Mouse (Mus musculus): Measurements from ENCODE around the gene Phf23. TPM values are rescaled to one million over a fixed set of nuclear protein-coding genes. Genes with fewer than 3 reads are reported as not detected.

Phf23 gene
- total RNA-seq, 1 experiment = 80.9 TPM

DNA sequence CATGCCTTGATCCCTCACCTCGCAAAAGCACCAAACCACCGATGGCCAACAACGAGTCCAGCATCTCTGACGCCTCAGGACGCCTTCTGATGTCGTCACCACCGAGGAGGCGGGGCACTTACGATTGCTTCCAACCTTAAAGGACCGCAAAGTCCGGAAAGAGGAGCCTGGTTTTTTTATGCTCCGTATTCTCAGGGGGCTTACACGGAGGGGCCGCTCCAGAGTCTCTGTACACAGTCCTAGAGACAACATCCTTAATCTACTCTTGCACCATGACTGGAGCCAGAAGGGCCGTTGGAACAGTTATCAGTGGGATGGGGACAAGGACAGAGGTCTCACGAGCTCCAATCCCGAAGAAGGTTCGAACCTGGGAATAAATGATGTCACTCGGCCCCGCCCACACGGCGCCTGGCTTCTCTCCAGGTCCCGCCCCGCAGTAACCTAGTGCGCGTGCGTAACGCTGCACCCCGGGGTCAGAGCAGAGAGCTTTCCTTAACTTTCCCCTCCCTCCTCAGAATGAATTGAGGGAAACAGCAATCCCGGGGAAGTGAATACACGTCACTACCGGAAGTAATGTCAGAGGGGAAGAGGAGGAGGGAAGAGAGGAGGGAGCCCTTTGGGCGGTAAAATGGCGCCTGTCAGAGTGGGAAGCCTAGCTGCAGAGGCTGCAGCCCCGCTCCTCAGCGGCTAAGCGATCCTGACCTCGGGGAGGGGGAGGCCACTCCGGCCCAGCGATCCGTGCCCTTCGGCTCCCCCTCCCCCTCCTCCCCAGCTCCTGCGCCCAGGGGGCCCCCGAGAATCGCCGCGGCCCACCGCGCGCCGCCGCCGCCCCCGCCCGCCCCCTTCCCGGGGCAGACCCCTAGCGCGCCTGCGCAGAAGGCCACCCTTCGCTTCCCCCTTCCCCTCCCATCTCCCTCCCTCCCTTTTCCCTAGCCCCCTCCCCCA, 15.1 kb upstream of the Phf23 start:
- peak; percentile 100 for DNase-seq (ENCODE audit: low read depth, low spot score)
- Histone ChIP-seq H3K27ac (ENCODE audit: insufficient read depth, low read depth, low read length, poor library complexity, severe bottlenecking) (peak overlapping the region; percentile 99), H3K4me3 (ENCODE audit: insufficient read depth in 1 of 2, low read depth in 1 of 2, low read length in 2 of 2, poor library complexity in 1 of 2, severe bottlenecking in 1 of 2) (peak overlapping the region; percentile 91 to 96), H3K36me3 (ENCODE audit: control insufficient read depth, insufficient read depth, low read length, poor library complexity, severe bottlenecking) (peaks cover 21% of the 10 kb centered on the region), H3K9me3 (ENCODE audit: control insufficient read depth, insufficient read depth, low read depth, low read length) (no peaks in the 10 kb centered on the region), H3K4me1 (ENCODE audit: control insufficient read depth in 2 of 2, insufficient read depth in 2 of 2, low read length in 2 of 2, poor library complexity in 1 of 2) (peaks cover 0 to 2% of the 10 kb centered on the region in 2 experiments; a peak in 1 of 4 replicates), H3K9ac (ENCODE audit: insufficient read depth, low read depth, low read length, poor library complexity, severe bottlenecking) (peak overlapping the region; percentile 99)
- TF ChIP-seq HCFC1 (IDR thresholded peaks at IDR 0.05; ENCODE audit: borderline replicate concordance, insufficient read depth, low read length) = peak; percentile 71; the same call in 1 of the 2 replicates
- no peak for TF ChIP-seq MAFK (IDR thresholded peaks at IDR 0.05; ENCODE audit: insufficient read depth, low read depth, low read length)
- TF ChIP-seq ZNF384 (IDR thresholded peaks at IDR 0.05; ENCODE audit: low read depth, low read length) = no peak
- peak; percentile 29; the same call in 1 of the 2 replicates for TF ChIP-seq CHD2 (IDR thresholded peaks at IDR 0.05; ENCODE audit: low read depth, low read length)
- TF ChIP-seq ZC3H11A (IDR thresholded peaks at IDR 0.05; ENCODE audit: borderline replicate concordance, low read depth, low read length) = no peak
- in situ Hi-C loops (cut with MboI; ENCODE audit: low sequenced_read_pairs in 2 of 2, unreplicated experiment in 2 of 2) = no loop called here

DNA sequence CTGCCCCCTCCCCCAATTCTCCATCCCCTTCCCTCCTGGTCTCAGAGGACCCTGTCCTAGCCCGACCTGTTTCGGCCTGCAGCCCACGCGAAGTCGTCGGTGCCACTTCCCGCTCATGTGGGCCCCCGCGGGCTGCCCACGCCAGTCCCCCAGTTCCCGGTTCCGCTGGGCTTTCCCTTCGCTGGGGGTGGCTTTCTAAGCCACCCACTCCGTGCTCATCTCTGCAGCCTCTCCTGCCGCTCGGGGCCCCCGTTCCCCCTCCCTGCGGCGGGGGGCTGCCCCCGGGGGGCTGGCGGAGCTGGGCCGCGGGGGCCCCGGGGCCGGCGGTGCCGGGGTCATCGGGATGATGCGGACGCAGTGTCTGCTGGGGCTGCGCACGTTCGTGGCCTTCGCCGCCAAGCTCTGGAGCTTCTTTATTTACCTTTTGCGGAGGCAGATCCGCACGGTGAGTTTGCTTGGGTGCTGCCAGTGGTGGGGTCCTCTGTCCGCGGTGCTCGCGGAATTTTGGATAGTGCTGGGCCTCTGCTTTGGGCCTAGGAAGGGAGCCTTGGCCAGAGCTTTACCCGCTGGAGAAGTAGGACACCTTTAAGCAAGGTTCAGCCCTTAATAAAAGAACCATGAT, 14.3 kb upstream of the Phf23 start, which contains the start of gene Ctdnep1:
Ctdnep1 (plus strand) TSS at position 16 of the 622 bp plus-strand sequence.
- in situ Hi-C loops (cut with MboI; ENCODE audit: low sequenced_read_pairs in 2 of 2, unreplicated experiment in 2 of 2) = no loop called here
- TF ChIP-seq ZNF384 (IDR thresholded peaks at IDR 0.05; ENCODE audit: low read depth, low read length) (no peak), ZC3H11A (IDR thresholded peaks at IDR 0.05; ENCODE audit: borderline replicate concordance, low read depth, low read length) (no peak), HCFC1 (IDR thresholded peaks at IDR 0.05; ENCODE audit: borderline replicate concordance, insufficient read depth, low read length) (no peak)
- DNase-seq (ENCODE audit: low read depth, low spot score) = no peak
- H3K4me1 ChIP-seq (ENCODE audit: control insufficient read depth in 2 of 2, insufficient read depth in 2 of 2, low read length in 2 of 2, poor library complexity in 1 of 2) = peaks cover 0 to 2% of the 10 kb centered on the region in 2 experiments; a peak in 1 of 4 replicates
- H3K4me3 ChIP-seq (ENCODE audit: insufficient read depth in 1 of 2, low read depth in 1 of 2, low read length in 2 of 2, poor library complexity in 1 of 2, severe bottlenecking in 1 of 2) = peak within 1 kb of the TSS; percentile 91 to 96
- peak within 1 kb of the TSS; percentile 99 for H3K9ac ChIP-seq (ENCODE audit: insufficient read depth, low read depth, low read length, poor library complexity, severe bottlenecking)
- no peaks in the 10 kb centered on the region for H3K9me3 ChIP-seq (ENCODE audit: control insufficient read depth, insufficient read depth, low read depth, low read length)
- peaks cover 18% of the 10 kb centered on the region for H3K36me3 ChIP-seq (ENCODE audit: control insufficient read depth, insufficient read depth, low read length, poor library complexity, severe bottlenecking)
- peak within 1 kb of the TSS; percentile 99 for H3K27ac ChIP-seq (ENCODE audit: insufficient read depth, low read depth, low read length, poor library complexity, severe bottlenecking)

DNA sequence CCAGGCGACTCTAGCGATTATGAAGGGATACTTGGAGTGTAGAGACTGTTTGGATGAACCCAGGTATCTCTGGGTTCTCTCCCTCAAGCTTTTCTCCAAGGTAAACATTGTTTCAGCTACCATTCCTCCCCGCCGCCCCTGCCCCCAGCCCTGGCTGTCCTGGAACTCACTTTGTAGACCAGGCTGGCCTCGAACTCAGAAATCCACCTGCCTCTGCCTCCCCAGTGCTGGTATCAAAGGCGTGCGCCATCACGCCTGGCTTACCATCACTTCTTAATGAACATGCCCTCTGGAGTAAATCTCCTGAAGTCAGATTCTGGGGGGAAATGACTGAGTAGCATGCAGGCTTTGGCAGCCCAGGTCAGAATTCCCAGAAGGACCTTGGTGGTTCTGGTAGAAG, 13.4 kb upstream of the Phf23 start, which contains the start of gene Elp5:
Elp5 (minus strand) TSS at position 293 of the 400 bp plus-strand sequence.
- DNase-seq (ENCODE audit: low read depth, low spot score) = no peak
- Histone ChIP-seq H3K9ac (ENCODE audit: insufficient read depth, low read depth, low read length, poor library complexity, severe bottlenecking) (peak within 1 kb of the TSS; percentile 91), H3K4me1 (ENCODE audit: control insufficient read depth in 2 of 2, insufficient read depth in 2 of 2, low read length in 2 of 2, poor library complexity in 1 of 2) (peaks cover 0 to 2% of the 10 kb centered on the region in 2 experiments; a peak in 1 of 4 replicates), H3K36me3 (ENCODE audit: control insufficient read depth, insufficient read depth, low read length, poor library complexity, severe bottlenecking) (peaks cover 20% of the 10 kb centered on the region), H3K4me3 (ENCODE audit: insufficient read depth in 1 of 2, low read depth in 1 of 2, low read length in 2 of 2, poor library complexity in 1 of 2, severe bottlenecking in 1 of 2) (peak within 1 kb of the TSS; percentile 91 to 96), H3K27ac (ENCODE audit: insufficient read depth, low read depth, low read length, poor library complexity, severe bottlenecking) (peak within 1 kb of the TSS; percentile 99), H3K9me3 (ENCODE audit: control insufficient read depth, insufficient read depth, low read depth, low read length) (no peaks in the 10 kb centered on the region)
- in situ Hi-C loops (cut with MboI; ENCODE audit: low sequenced_read_pairs in 2 of 2, unreplicated experiment in 2 of 2) = no loop called here
- no peak for TF ChIP-seq ZNF384 (IDR thresholded peaks at IDR 0.05; ENCODE audit: low read depth, low read length)

DNA sequence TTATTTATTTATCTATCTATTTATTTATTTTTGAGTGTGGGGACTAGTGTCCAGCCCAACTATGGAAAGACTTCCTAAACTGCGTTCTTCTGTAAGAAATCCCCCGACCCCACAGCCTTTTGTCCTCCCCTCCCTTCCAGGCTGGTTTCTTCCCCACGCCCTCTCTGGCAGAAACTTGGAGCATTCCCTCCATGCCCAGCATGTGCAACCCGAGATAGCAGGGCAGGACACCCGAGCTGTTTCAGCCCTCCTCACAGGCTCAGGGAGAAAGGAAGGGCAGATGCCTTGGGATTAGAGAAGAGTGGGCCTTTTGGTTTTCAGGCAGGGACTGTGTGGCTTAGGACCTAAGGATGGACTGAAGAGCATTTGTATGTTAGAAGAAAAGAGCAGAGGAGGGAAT, 12.7 kb upstream of the Phf23 start:
- Histone ChIP-seq H3K36me3 (ENCODE audit: control insufficient read depth, insufficient read depth, low read length, poor library complexity, severe bottlenecking) (peaks cover 16% of the 10 kb centered on the region), H3K4me3 (ENCODE audit: insufficient read depth in 1 of 2, low read depth in 1 of 2, low read length in 2 of 2, poor library complexity in 1 of 2, severe bottlenecking in 1 of 2) (no peak overlapping the region), H3K27ac (ENCODE audit: insufficient read depth, low read depth, low read length, poor library complexity, severe bottlenecking) (no peak overlapping the region), H3K9me3 (ENCODE audit: control insufficient read depth, insufficient read depth, low read depth, low read length) (no peaks in the 10 kb centered on the region), H3K4me1 (ENCODE audit: control insufficient read depth in 2 of 2, insufficient read depth in 2 of 2, low read length in 2 of 2, poor library complexity in 1 of 2) (peaks cover 0 to 2% of the 10 kb centered on the region in 2 experiments; a peak in 1 of 4 replicates), H3K9ac (ENCODE audit: insufficient read depth, low read depth, low read length, poor library complexity, severe bottlenecking) (no peak overlapping the region)
- DNase-seq (ENCODE audit: low read depth, low spot score) = no peak
- in situ Hi-C loops (cut with MboI; ENCODE audit: low sequenced_read_pairs in 2 of 2, unreplicated experiment in 2 of 2) = no loop called here
- TF ChIP-seq HCFC1 (IDR thresholded peaks at IDR 0.05; ENCODE audit: borderline replicate concordance, insufficient read depth, low read length) = no peak
- TF ChIP-seq ZC3H11A (IDR thresholded peaks at IDR 0.05; ENCODE audit: borderline replicate concordance, low read depth, low read length) = no peak
- no peak for TF ChIP-seq ZNF384 (IDR thresholded peaks at IDR 0.05; ENCODE audit: low read depth, low read length)
- TF ChIP-seq MAFK (IDR thresholded peaks at IDR 0.05; ENCODE audit: insufficient read depth, low read depth, low read length) = no peak
- no peak for TF ChIP-seq CHD2 (IDR thresholded peaks at IDR 0.05; ENCODE audit: low read depth, low read length)

All from ES-E14 (cell line).